Mouse (Mus musculus) right cerebral cortex, postnatal 25 days (tissue): ENCODE data around the gene Rnf223.
"Not testable (repeated sequence)": the region's sequence is repeated elsewhere in the genome, so short reads cannot be mapped to it uniquely, and the experiment has no call there.

ENCODE experiments used
- DNase-seq: peaks from one replicate; pipeline ENCODE4 v3.0.0; 2022

Rnf223 gene

GRCm38 (mm10) chr4:156133334-156133733 lies 3.0 kb downstream of the Rnf223 start:
- no peak for DNase-seq

DNA sequence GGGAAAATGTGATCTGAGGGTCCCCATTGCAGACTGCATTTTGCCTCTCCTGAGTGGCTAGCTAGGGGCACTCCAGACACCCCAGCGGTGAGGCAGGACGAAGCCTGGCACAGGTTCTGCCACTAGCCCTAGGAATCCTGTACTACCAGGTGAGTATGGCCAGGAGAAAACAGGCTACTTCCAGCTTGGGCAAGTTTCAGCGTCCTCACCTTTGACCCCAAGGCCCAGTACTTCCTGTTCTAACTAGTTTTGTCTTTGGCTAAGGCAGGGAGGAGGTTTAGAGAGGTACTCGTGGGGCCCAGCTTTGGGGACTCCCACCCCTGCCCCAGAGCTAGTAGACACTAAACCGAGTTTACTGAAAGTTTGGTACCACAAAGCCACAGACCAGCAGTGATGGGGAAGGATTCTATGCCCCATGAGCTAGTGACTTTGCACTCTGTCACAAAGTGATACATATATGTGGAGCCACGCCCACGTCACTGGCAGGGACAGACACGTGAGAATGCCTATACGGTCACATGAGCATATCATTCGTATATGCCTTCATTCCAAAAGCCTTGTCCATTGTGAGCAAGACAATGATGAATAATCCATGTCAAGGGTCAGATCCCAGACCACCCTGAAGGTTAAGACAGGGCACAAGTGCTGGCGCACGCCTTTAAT lies 3.8 kb downstream of the Rnf223 start:
- no peak for DNase-seq

DNA sequence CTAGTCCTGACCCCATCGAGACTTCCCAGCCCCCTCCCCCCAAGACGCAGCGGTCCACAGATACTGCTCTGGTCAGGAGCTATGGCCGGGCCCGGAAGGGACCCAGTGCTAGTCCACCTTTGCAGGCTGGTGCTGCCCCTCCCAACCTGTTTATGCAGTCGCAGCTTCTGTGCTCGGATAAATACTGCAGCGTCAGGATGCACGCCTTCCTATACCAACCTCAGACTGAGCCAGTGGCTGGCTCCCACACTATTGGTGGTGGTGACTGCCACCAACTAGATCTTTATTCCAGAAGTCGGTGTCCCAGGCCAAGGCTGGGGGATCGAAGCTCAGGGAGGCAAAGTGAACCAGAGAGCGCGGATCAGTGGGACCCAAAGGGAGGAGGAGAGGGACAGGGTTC lies 4.8 kb downstream of the Rnf223 start:
- DNase-seq, result no peak

DNA sequence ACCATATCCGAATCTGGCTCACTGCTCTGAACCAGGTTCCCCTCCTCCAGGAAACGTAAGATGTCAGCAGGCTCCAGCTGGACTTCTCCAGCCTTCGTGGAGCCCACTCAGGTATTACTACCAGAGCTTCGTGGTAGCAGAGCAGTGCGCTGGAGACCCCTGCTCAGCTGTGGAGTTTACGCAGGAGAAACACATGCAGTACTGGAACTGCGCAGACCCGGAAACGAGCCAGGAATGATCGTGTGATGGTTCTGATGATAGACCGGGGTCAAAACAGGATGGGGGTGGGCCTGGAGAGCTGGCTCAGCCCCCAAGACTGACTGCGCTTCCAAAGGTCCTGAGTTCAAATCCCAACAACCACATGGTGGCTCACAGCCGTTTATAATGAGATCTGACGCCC lies 5.5 kb downstream of the Rnf223 start:
- DNase-seq, result no peak

GRCm38 (mm10) chr4:156136285-156137100 lies 6.2 kb downstream of the Rnf223 start:
- DNase-seq, result no peak

DNA sequence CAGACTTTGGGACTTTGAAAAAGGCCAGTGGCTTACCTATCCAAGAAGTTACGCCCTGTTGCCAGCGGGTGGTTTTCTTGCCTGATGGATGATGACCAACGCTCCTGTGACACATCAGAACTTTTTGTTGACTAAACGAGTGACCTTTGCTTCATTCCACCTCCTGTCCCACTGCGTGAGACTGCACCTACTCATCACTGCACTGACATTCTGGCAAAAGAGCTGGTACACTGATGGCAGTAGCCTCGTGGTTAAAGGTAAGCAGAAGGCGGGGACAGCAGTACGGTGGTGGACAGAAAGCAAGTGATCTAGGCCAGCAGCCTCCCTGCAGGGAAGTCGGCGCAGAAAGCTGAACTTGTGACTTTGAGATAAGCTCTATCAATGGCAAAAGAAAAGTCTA lies 20.6 kb downstream of the Rnf223 start:
- not testable (repeated sequence) for DNase-seq

- DNase-seq, result no peak
Measured at GRCm38 (mm10) chr4:156154771-156155170, 24.5 kb downstream of the Rnf223 start.

DNA sequence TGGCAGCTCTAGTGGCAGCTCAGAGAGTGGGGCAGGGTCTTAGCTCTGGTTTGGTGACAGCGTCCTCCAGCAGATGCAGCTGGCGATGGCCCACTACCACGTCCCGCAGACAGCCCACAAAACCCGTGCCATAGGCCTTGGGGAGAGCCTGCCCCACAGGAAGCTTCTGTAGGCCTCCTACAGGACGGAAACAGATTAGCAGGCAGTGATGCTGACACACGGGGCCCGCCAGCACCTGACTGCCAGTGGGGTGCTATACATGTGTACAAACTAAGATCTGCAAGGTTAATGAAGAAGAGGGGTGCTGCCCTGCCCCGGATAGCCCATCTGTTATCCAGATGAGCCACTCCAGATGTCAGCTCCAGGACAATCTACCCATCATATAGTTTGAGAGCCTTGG lies 36.2 kb downstream of the Rnf223 start:
- DNase-seq, result no peak

DNA sequence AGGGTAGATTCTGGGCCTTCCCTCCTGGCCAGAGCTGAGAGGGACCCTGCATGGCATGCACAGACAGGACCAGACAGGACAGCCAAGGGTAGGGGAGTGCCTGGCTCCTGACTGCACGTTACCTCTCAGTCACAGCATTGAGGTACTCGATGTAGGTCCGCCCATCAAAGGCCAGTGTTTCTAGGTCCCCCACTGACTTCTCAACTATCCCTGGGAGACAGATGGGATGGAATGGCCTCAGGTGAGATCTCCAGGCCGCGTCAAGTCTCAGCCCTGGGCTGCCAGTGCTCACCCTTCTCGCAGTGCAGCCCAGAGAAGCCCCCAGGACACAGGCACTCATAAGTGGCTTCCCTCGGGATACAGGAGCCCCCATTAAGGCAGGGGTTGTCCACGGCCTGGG lies 38.3 kb downstream of the Rnf223 start:
- no peak for DNase-seq

DNA sequence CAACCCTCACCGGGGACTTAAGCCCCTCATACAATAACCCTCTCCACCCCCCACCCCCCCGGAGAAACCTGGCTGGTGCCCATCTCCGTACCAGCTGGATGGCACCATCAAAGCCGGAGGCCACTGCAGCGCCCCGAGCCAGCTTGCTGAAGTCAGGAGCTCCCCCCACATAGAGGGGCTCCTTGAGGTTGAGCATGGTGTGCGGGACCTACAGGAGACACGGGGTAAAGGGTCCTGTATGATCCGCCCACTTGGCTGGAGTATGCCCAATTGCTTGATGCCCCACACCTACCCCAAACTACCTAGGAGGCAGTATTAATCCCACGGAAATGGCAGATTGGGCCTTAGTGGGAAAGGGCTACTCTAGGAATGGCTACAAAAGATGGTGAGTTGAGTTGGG lies 38.8 kb downstream of the Rnf223 start:
- DNase-seq, result no peak

GRCm38 (mm10) chr4:156171828-156172227 lies 41.5 kb downstream of the Rnf223 start:
- no peak for DNase-seq

GRCm38 (mm10) chr4:156177630-156178029 lies 47.3 kb downstream of the Rnf223 start:
- DNase-seq, result no peak
